Mouse (Mus musculus) embryonic fibroblast, embryonic 13.5 days (primary cell): ENCODE data around the gene Atp5e.

Experiments
- CTCF ChIP-seq: IDR thresholded peaks from 2 replicates; pipeline ENCODE4 v1.5.1; 2011; ENCODE audit warnings: mild to moderate bottlenecking, control low read depth, low read length, moderate library complexity, borderline replicate concordance; ENCODE audit not compliant: insufficient read depth
- POLR2A ChIP-seq: IDR thresholded peaks from 2 replicates; pipeline ENCODE4 v1.6.1; 2011; ENCODE audit warnings: low read depth, mild to moderate bottlenecking, control low read depth, low read length, moderate library complexity

- TF ChIP-seq CTCF (no peak), POLR2A (no peak)
Measured at GRCm38 (mm10) chr2:174509825-174510224, 45.9 kb upstream of the Atp5e start.
